Mouse (Mus musculus): ENCODE measurements around the gene Galntl5.
"Not testable (repeated sequence)": the region's sequence is repeated elsewhere in the genome, so short reads cannot be mapped to it uniquely, and the experiment has no call there.

Gene Galntl5

DNA sequence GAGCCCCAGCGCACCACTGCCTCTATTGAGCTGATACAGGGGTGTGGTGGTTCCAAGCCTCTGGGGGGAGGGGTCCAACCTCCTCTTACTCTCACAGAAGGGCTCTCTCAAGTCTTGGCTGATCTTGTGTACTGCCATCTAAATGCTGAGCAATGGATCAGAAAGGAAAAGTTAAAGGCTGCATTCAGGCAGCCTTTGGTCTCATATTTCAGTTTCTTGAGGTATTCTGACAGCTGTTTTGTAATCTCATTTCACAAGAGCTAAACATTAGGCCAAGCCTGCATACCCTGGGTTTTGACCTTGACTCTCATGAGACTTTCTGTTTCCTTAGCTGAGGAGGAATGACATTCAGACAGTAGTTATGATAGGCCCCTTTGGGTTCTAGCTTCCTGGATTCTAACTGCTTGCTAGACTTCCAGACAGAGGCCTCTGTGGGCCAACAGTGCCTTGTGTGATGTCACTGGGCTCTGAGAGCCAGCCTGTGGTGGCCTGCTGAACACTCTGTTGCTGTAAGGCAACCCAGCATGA, at the start of gene Galntl5:
TSS of gene Galntl5 (plus strand) at position 457 of the 528 bp plus-strand sequence.
- no peak for DNase-seq (ENCODE audit: low spot score in 2 of 2)

GRCm38 (mm10) chr5:25146705-25147104, 34.6 kb upstream of the Galntl5 start:
- DNase-seq (ENCODE audit: low spot score in 2 of 2) = no peak

DNA sequence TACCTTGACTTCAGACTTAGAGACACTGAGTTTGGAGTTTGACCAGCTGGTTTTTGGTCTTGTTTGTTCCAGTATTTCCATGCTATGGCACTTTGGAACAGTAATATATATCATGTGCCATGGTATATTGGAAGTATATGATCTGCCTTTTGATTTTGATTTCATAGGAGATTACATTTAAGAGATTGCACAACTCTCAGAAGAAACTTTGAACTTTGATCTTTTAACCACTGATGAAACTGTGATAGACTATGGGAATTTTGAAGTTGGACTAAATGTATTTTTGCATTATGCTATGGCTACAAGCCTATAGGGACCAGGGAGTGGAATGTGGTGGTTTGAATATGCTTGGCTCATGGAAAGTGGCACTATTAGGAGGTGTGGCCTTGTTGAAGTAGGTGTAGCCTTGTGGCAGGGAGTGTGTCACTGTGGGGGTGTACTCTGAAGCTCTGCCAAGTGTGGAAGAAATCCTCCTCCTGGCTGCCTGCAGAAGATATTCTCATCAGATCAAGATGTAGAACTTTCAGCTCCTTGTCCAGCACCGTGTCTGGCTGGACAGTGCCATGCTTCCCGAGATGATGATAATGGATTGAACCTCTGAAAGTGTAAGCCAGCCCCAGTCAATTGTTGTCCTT, 31.8 kb upstream of the Galntl5 start:
- DNase-seq (ENCODE audit: low spot score in 2 of 2) = no peak

DNA sequence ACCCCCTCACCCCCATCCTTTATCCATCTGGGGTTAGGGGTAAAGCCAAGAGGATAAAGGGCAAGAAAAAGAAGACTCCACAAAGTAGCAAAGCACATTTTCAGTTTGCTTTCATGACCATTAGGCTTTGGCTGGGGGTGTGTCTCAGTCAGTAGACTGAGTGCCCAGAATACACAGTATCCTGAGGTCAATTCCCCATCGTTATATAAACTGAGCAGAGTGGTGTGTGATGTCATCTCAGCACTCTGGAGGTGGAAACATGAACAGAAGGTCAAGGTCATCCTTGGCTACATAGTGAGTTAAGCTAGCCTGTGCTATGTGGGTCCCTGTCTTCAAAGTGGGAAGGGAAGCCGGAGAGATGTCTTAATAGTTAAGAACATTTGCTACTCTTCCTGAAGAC, 27.8 kb upstream of the Galntl5 start:
- no peak for DNase-seq (ENCODE audit: low spot score in 2 of 2)

- no peak for DNase-seq (ENCODE audit: low spot score in 2 of 2)
Measured at GRCm38 (mm10) chr5:25153996-25154395, 27.3 kb upstream of the Galntl5 start.

DNA sequence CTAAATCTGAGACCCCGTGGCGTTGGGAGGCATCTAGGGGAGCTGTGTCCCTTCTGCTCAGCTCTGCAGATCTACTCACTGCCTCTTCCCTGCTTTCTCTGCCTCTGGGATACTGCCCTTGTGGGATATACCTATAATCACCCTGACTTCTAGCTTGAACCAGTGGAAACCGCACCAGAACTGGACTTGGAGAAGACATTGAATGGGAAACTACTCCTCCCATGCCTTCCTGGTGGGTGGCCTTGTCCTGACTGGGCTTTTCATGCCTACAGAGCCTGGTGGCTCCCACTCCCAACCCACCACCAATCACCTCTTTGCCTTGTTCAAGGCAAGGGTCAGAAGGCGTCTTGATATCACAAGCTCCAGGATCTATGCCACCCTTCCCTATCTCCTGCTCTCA, 26.4 kb upstream of the Galntl5 start:
- DNase-seq (ENCODE audit: low spot score in 2 of 2) = no peak

- no peak for DNase-seq (ENCODE audit: low spot score in 2 of 2)
Measured at GRCm38 (mm10) chr5:25155351-25155750, 25.9 kb upstream of the Galntl5 start.

DNA sequence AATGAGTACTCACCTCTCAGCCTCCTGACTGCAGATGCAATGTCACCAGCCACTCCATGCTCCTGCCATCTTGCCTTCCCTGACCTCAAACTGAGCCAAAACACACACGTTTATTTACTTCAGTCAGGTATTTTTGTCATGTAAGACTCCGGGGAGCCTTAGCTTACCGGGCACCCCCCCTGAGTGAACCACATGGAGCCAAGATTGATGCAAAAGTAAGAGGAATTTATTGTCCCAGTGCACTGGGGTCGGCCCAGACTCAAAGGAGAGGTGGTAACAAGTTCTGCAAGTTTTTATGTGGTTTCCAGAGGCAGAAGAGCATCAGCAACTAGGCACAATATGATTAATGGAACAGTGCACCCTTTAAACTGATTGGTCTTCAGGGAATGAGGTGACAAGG, 24.1 kb upstream of the Galntl5 start:
- no peak for DNase-seq (ENCODE audit: low spot score in 2 of 2)

- peak in 1 of 2 experiments; percentile 7 for DNase-seq (ENCODE audit: low spot score in 2 of 2)
Measured at GRCm38 (mm10) chr5:25160515-25160914, 20.7 kb upstream of the Galntl5 start.

GRCm38 (mm10) chr5:25162981-25163380, 18.3 kb upstream of the Galntl5 start:
- no peak for DNase-seq (ENCODE audit: low spot score in 2 of 2)

- no peak for DNase-seq (ENCODE audit: low spot score in 2 of 2)
Measured at GRCm38 (mm10) chr5:25163938-25164337, 17.3 kb upstream of the Galntl5 start.

GRCm38 (mm10) chr5:25164341-25164740, 16.9 kb upstream of the Galntl5 start:
- no peak for DNase-seq (ENCODE audit: low spot score in 2 of 2)

GRCm38 (mm10) chr5:25165102-25165788, 16.0 kb upstream of the Galntl5 start:
- DNase-seq (ENCODE audit: low spot score in 2 of 2) = no peak

GRCm38 (mm10) chr5:25165789-25166135, 15.5 kb upstream of the Galntl5 start:
- no peak for DNase-seq (ENCODE audit: low spot score in 2 of 2)

DNA sequence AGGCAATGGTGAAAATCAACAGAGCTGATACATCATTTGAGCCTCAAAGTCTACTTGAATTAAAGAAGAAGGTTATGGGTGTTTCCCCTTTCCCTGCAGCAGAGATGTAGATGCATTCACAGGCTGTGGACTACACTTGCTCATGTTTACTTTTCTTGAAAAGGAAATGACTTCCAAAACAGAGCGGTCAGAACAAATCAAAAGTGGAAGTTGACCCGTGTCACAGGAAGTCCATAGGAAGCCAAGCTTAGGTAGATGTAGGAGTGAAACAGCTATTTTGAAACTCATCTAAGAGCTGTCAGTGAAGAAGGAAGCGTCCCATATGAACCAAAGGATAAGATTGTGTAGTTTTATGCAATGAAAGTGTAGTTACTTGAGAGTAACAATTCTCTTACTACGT, 14.6 kb upstream of the Galntl5 start:
- DNase-seq (ENCODE audit: low spot score in 2 of 2) = no peak

- DNase-seq (ENCODE audit: low spot score in 2 of 2) = not testable (repeated sequence)
Measured at GRCm38 (mm10) chr5:25177937-25178336, 3.3 kb upstream of the Galntl5 start.

- not testable (repeated sequence) for DNase-seq (ENCODE audit: low spot score in 2 of 2)
Measured at GRCm38 (mm10) chr5:25178543-25178942, 2.7 kb upstream of the Galntl5 start.

DNA sequence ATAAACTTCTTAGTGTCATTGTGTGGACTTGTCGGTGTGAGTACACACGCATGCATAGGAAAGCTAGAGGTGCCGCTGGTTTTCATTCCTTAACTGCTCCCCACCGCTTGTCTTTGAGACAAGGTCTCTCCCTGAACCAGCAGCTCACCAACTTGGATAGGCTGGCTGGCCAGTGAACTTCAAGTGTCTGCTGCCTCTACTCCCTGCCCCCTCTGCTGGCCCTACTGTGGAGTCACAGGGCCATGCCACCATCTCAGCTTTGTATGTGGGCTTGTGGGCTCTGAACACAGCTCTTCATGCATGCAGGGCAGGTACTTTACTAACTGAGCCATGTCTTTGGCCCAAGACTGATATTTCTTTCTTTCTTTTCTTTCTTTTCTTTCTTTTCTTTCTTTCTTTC, 2.0 kb upstream of the Galntl5 start:
- DNase-seq (ENCODE audit: low spot score in 2 of 2) = no peak

DNA sequence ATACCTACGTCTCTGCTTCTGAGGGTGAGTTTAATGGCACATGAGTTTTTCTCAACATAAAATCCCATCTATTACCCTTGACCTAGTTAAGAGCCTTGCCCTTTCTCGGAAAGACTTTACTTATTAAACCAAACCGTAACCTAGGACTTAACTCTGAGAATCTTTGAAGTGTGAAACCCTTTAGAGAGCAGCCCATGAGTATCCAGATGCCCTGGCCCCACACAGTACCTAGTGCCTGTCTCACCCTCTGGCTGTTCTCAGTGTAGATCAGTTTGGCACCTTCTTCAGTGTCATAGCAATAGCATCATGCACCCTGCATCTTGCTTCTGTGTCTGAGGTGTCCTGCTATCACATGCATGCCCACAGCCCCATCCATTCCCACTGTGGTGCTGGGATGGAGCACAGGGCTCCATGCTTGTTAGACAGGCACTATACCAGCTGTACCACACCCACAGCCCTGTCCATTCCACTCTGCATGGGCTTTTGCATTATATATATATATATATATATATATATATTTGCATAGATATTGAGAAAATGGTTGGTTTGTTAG, 1.2 kb upstream of the Galntl5 start:
- DNase-seq (ENCODE audit: low spot score in 2 of 2) = no peak

DNA sequence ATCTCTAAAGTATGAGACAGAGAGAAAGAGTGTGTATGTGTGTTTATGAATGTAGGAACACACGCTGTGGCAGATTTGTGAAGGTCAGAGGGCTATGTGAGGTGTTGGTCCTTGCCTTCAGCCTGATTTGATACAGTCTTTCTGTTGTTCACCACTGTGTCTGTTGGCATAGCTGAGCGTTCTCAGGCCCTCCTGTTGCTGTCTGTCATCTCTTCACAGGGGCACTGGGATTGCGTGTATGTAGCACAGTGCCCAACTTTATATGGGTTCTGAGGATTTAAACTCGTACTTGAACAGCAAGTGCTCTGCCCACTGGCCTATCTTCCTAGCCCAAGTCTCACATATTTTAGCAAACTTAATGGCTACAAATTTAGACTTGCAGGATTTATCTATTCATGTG, 2.3 kb downstream of the Galntl5 start:
- no peak for DNase-seq (ENCODE audit: low spot score in 2 of 2)

DNA sequence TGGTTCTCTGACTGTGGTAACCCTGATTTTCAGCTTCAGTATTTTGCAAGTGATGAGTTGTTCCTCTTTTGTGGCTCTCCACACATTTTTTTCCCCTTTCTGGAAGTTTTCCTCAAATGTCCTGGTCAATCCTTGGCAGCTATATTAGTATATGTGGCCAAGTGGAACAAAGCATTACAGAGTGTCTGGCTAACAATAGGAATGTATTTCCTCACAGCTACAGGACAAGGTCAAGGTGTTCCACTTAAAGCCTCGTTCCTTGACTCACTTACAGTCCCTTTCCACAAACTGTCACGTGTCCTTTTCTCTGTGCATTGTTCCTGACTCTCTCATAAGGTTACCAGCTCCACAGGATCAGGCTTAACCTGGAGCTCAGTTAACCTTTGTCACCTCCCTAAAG, 3.3 kb downstream of the Galntl5 start:
- no peak for DNase-seq (ENCODE audit: low spot score in 2 of 2)

GRCm38 (mm10) chr5:25187727-25188126, 6.5 kb downstream of the Galntl5 start:
- DNase-seq (ENCODE audit: low spot score in 2 of 2) = no peak

- no peak for DNase-seq (ENCODE audit: low spot score in 2 of 2)
Measured at GRCm38 (mm10) chr5:25188802-25189201, 7.5 kb downstream of the Galntl5 start.
